Mouse (Mus musculus) CH12F3 (cell line): ENCODE measurements around the gene Fam169b.

Source experiments
- in situ Hi-C: fragments of 300-500 bp; cut with MboI; formaldehyde crosslinking; loops from 2 replicates; pipeline ENCODE4 v1.14.3; 2020; ENCODE audit warnings: low sequenced_read_pairs

Gene Fam169b

DNA sequence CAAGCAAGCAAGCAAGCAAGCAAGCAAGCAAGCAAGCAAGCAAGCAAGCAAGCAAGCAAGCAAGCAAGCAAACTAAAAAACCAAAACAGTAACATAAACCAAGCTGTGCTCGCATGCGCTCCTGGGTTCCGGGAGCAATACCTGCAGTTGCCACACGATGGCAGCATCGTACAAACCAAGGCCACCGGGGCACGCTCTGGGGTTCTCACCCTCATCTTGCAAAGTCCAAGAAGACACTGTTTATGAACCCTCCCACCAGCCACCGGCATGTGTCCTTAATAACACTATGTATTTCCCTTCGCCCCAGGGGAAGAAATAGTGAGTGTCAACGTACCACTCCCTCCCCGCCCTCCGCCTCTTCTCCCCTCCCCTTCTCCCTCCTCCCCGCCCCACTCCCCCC is 96.1 kb downstream of the Fam169b start:
- in situ Hi-C loops, result no loop called here

- in situ Hi-C loops, result no loop called here
Observed at GRCm38 (mm10) chr7:68374109-68374857, 100.6 kb downstream of the Fam169b start.

DNA sequence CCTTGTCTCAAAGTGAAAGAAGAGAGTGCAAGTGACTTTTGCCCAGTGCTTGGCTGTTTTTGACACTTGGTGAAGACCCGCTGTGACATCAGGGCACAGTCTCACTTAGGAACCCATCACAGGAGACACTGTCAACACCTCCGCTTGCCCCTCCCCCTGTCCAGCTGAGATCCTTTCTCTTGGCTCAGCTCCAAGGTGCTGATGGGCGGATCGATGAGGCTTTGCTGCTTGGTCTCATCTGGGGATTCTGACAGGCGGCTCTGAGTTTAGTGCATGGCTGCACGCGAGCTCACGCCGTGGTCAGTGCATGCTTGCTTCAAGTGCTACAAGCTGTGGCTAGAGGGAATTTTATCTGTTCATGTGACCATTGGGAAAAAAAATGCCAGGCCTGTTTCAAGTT is 108.5 kb downstream of the Fam169b start:
- in situ Hi-C loops, result no loop called here

GRCm38 (mm10) chr7:68386767-68387166 is 113.1 kb downstream of the Fam169b start:
- in situ Hi-C loops, result no loop called here

DNA sequence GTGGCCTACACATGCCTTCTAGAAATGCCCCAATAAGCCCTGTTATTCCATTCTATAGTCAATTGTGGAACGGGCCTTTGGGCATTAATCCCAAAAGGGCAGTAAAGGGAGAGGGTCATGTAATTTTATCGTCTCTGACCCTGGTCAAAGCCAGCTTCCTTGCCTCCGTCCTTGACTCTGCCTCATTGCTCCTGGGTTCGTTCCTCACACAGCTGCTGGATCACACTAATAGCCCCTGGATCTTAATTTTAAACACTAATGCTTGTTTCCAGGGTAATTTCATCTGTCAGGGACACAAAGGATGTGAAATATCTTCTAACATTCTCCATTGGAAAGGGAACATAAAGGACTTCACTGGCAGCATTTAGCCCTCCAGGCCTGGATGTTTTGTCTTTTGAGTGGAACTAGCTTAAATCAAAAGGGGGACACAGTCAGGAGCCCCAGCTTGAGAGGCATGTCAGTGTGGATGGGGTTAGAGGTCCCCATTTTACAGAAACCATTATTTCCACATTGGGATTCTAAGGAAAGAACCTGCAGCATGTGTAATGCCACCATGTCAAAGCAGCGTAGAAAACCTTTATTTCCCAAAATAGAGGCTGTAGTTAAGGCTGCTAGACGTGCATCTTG is 122.2 kb downstream of the Fam169b start:
- in situ Hi-C loops, result no loop called here

GRCm38 (mm10) chr7:68400516-68400915 is 126.9 kb downstream of the Fam169b start:
- in situ Hi-C loops, result no loop called here

- in situ Hi-C loops, result no loop called here
Observed at GRCm38 (mm10) chr7:68408611-68409010, 135.0 kb downstream of the Fam169b start.
